Mouse (Mus musculus) heart, postnatal 0 days (tissue): Measurements from ENCODE around the gene Cyp2c70. TPM values are rescaled to one million over a fixed set of nuclear protein-coding genes. Genes with fewer than 3 reads are reported as not detected.
"Not testable (repeated sequence)": the region's sequence is repeated elsewhere in the genome, so short reads cannot be mapped to it uniquely, and the experiment has no call there.

ENCODE experiments used
- ATAC-seq: fragments of 200-750 bp; cut with Nextera tagmentation; 2 replicates; pipeline ENCODE4 v1.8.0; 2017; ENCODE audit warnings: low read depth, moderate number of reproducible peaks, moderate library complexity; ENCODE audit not compliant: insufficient read depth
- DNase-seq: peaks from one replicate; pipeline ENCODE4 v3.0.0-alpha.2; 2016; ENCODE audit warnings: low spot score
- H3K27ac ChIP-seq: fragments of 300-500 bp; sonication (generic); 2 replicates; pipeline ENCODE4 v1.5.1; 2014; ENCODE audit warnings: low read depth, mild to moderate bottlenecking
- H3K27me3 ChIP-seq: fragments of 300-500 bp; sonication (generic); 2 replicates; pipeline ENCODE4 v1.6.1; 2014; ENCODE audit warnings: low read length, mixed read lengths; ENCODE audit not compliant: control insufficient read depth, insufficient read depth
- H3K36me3 ChIP-seq: fragments of 300-500 bp; sonication (generic); replicated peaks from 2 replicates; pipeline ENCODE4 v1.6.1; 2014; ENCODE audit warnings: low read length, mixed read lengths; ENCODE audit not compliant: control insufficient read depth, insufficient read depth
- H3K4me1 ChIP-seq: fragments of 300-500 bp; sonication (generic); 2 replicates; pipeline ENCODE4 v1.6.1; 2014; ENCODE audit warnings: antibody characterized with exemption; ENCODE audit not compliant: control insufficient read depth, insufficient read depth
- H3K4me2 ChIP-seq: fragments of 300-500 bp; sonication (generic); 2 replicates; pipeline ENCODE4 v1.6.1; 2014; ENCODE audit warnings: low read depth, mild to moderate bottlenecking, low read length, moderate library complexity
- H3K4me3 ChIP-seq: fragments of 300-500 bp; sonication (generic); 2 replicates; pipeline ENCODE4 v1.5.1; 2014; ENCODE audit warnings: low read depth, low read length
- H3K9ac ChIP-seq: fragments of 300-500 bp; sonication (generic); replicated peaks from 2 replicates; pipeline ENCODE4 v1.6.1; 2014; ENCODE audit warnings: low read depth, low read length, mixed read lengths
- H3K9me3 ChIP-seq: fragments of 300-500 bp; sonication (generic); replicated peaks from 2 replicates; pipeline ENCODE4 v1.6.1; 2016; ENCODE audit warnings: low read length; ENCODE audit not compliant: control insufficient read depth
- CTCF ChIP-seq: IDR thresholded peaks from 2 replicates; pipeline ENCODE4 v1.5.1; 2016; ENCODE audit warnings: antibody characterized with exemption, control low read depth, low read depth
- EP300 ChIP-seq: IDR thresholded peaks from 2 replicates; pipeline ENCODE4 v1.6.1; 2016; ENCODE audit warnings: antibody characterized with exemption, low read depth
- WGBS: fragments of 180-500 bp; shearing (Covaris S2); extraction: QIAGEN DNeasy Blood & Tissue Kit; methylation state at CpG from one replicate; pipeline ENCODE4 v1.1.7; 2014; 5-methylcytosine and 5-hydroxymethylcytosine counted together
- polyA plus RNA-seq: library from polyadenylated mRNA; unstranded; fragments of >200 nt; fragmentation: Nextera tagmentation; extraction: Ambion mirVana; gene quantifications from 2 replicates; pipeline ENCODE4 v1.2.1, GENCODE M21; 2015
- total RNA-seq: library from RNA; depleted of rRNA; stranded (reverse); fragments of >200 nt; gene quantifications from 2 replicates; pipeline ENCODE4 v1.2.3, GENCODE M21; 2014; ENCODE audit warnings: low replicate concordance

The Cyp2c70 gene
- total and polyA plus RNA-seq, 2 experiments from 2014 or later: not detected

GRCm38 (mm10) chr19:40225761-40226110 lies 38.6 kb upstream of the Cyp2c70 start:
- Histone ChIP-seq H3K4me3 (no peak overlapping the region), H3K4me1 (no peaks in the 10 kb centered on the region), H3K27ac (no peak overlapping the region), H3K4me2 (no peak overlapping the region), H3K36me3 (peaks cover 60% of the 10 kb centered on the region), H3K9ac (no peak overlapping the region), H3K27me3 (no peaks in the 10 kb centered on the region), H3K9me3 (no peaks in the 10 kb centered on the region)
- 53% methylated on average over 5 of the region's 5 CpGs for WGBS
- no peak for TF ChIP-seq CTCF
- no peak for TF ChIP-seq EP300
- ATAC-seq: no peak
- DNase-seq: no peak

- H3K27me3 ChIP-seq: no peaks in the 10 kb centered on the region
- DNase-seq: peak; percentile 39
- ATAC-seq: peak; percentile 54; the same call in 1 of the 2 replicates
- H3K4me1 ChIP-seq: no peaks in the 10 kb centered on the region
- peaks cover 56% of the 10 kb centered on the region for H3K36me3 ChIP-seq
- H3K4me3 ChIP-seq: no peak overlapping the region
- TF ChIP-seq EP300: no peak
- TF ChIP-seq CTCF: peak; percentile 79
- no peak overlapping the region for H3K4me2 ChIP-seq
- H3K9me3 ChIP-seq: no peaks in the 10 kb centered on the region
- H3K27ac ChIP-seq: no peak overlapping the region
- H3K9ac ChIP-seq: no peak overlapping the region
- 74% methylated on average over 5 of the region's 5 CpGs for WGBS
Measured at GRCm38 (mm10) chr19:40225102-40225760, 38.1 kb upstream of the Cyp2c70 start.

GRCm38 (mm10) chr19:40222307-40222706 lies 35.2 kb upstream of the Cyp2c70 start:
- not testable (repeated sequence) for H3K9me3 ChIP-seq, H3K4me2 ChIP-seq, H3K4me1 ChIP-seq, DNase-seq, H3K27me3 ChIP-seq, H3K9ac ChIP-seq, H3K4me3 ChIP-seq, H3K27ac ChIP-seq, ATAC-seq
- WGBS: 93% methylated on average over 9 of the region's 9 CpGs
- H3K36me3 ChIP-seq: peaks cover 29% of the 10 kb centered on the region

- no peaks in the 10 kb centered on the region for H3K27me3 ChIP-seq
- no peaks in the 10 kb centered on the region for H3K9me3 ChIP-seq
- peaks cover 22% of the 10 kb centered on the region for H3K36me3 ChIP-seq
- H3K4me3 ChIP-seq: no peak overlapping the region
- TF ChIP-seq EP300 (no peak), CTCF (no peak)
- H3K9ac ChIP-seq: no peak overlapping the region
- H3K4me2 ChIP-seq: no peak overlapping the region
- 66% methylated on average over 5 of the region's 5 CpGs for WGBS
- no peak for DNase-seq
- no peak for ATAC-seq
- H3K27ac ChIP-seq: no peak overlapping the region
- H3K4me1 ChIP-seq: no peaks in the 10 kb centered on the region
Measured at GRCm38 (mm10) chr19:40220878-40221277, 33.7 kb upstream of the Cyp2c70 start.

GRCm38 (mm10) chr19:40202947-40203346 lies 15.8 kb upstream of the Cyp2c70 start:
- H3K4me3 ChIP-seq, H3K4me2 ChIP-seq, H3K9me3 ChIP-seq, H3K4me1 ChIP-seq, H3K27me3 ChIP-seq, DNase-seq, H3K9ac ChIP-seq, ATAC-seq, H3K36me3 ChIP-seq, H3K27ac ChIP-seq: not testable (repeated sequence)
- 67% methylated on average over 4 of the region's 4 CpGs for WGBS

- ATAC-seq (no peak), DNase-seq (no peak)
- Histone ChIP-seq H3K4me1 (no peaks in the 10 kb centered on the region), H3K27ac (no peak overlapping the region), H3K4me3 (no peak overlapping the region), H3K27me3 (no peaks in the 10 kb centered on the region), H3K36me3 (no peaks in the 10 kb centered on the region), H3K9me3 (no peaks in the 10 kb centered on the region), H3K9ac (no peak overlapping the region), H3K4me2 (no peak overlapping the region)
- no peak for TF ChIP-seq CTCF
- no peak for TF ChIP-seq EP300
- WGBS: 84% methylated on average over 10 of the region's 10 CpGs
Measured at GRCm38 (mm10) chr19:40190596-40190995, 3.5 kb upstream of the Cyp2c70 start.
